Mouse (Mus musculus): ENCODE measurements at regions not wholly inside any gene's neighbourhood (a gene's known extent, or its start where the extent isn't known, plus 50 kb on each side); places are given as distances from the start of the nearest gene placed in this dataset.
"Not testable (repeated sequence)": the region's sequence is repeated elsewhere in the genome, so short reads cannot be mapped to it uniquely, and the experiment has no call there.

GRCm38 (mm10) chr2:117456456-117457020 lies 113.7 kb upstream of the Rasgrp1 start:
- ATAC-seq (ENCODE audit: extremely low read depth, insufficient number of reproducible peaks, low FRiP score, poor library complexity, severe bottlenecking): no peak
- no peak for DNase-seq (ENCODE audit: low spot score)
- TF ChIP-seq GATA1 (IDR thresholded peaks at IDR 0.05; ENCODE audit: borderline replicate concordance, low read length) (no peak), TAL1 (conservative IDR thresholded peaks at IDR 0.05; ENCODE audit: low read depth, low read length) (no peak)

GRCm38 (mm10) chr2:117461541-117462290 lies 118.9 kb upstream of the Rasgrp1 start:
- Histone ChIP-seq H3K9me3 (replicated peaks) (no peaks in the 10 kb centered on the region), H3K36me3 (replicated peaks) (no peaks in the 10 kb centered on the region), H3K4me3 (ENCODE audit: low read depth, low read length) (no peak overlapping the region), H3K4me1 (ENCODE audit: insufficient read depth, low read depth, low read length) (no peaks in the 10 kb centered on the region), H3K27me3 (ENCODE audit: insufficient read depth, low read length) (no peaks in the 10 kb centered on the region)
- DNase-seq (ENCODE audit: low spot score) (no peak), ATAC-seq (ENCODE audit: extremely low read depth, insufficient number of reproducible peaks, low FRiP score, poor library complexity, severe bottlenecking) (no peak)
- no peak for TF ChIP-seq GATA1 (IDR thresholded peaks at IDR 0.05; ENCODE audit: borderline replicate concordance, low read length)
- TF ChIP-seq TAL1 (conservative IDR thresholded peaks at IDR 0.05; ENCODE audit: low read depth, low read length): no peak
- no peak for TF ChIP-seq GATA2 (IDR thresholded peaks at IDR 0.05; ENCODE audit: borderline replicate concordance, low read depth, low read length)
- TF ChIP-seq CTCF (IDR thresholded peaks at IDR 0.05; ENCODE audit: low read depth, low read length): no peak
- no peak for TF ChIP-seq POLR2AphosphoS5 (IDR thresholded peaks at IDR 0.05; ENCODE audit: insufficient replicate concordance, low read depth, low read length)

More at GRCm38 (mm10) chr2:117456456-117457020, 113.7 kb upstream of the Rasgrp1 start:
- no peaks in the 10 kb centered on the region for H3K27me3 ChIP-seq (ENCODE audit: insufficient read depth, low read length)
- H3K4me1 ChIP-seq (ENCODE audit: insufficient read depth, low read depth, low read length): no peaks in the 10 kb centered on the region
- no peaks in the 10 kb centered on the region for H3K36me3 ChIP-seq (replicated peaks)
- H3K4me3 ChIP-seq (ENCODE audit: low read depth, low read length): no peak overlapping the region
- H3K9me3 ChIP-seq (replicated peaks): no peaks in the 10 kb centered on the region

GRCm38 (mm10) chr2:117474885-117475542 lies 132.2 kb upstream of the Rasgrp1 start:
- no peaks in the 10 kb centered on the region for H3K9me3 ChIP-seq (replicated peaks)
- TF ChIP-seq GATA2 (IDR thresholded peaks at IDR 0.05; ENCODE audit: borderline replicate concordance, low read depth, low read length) (no peak), TAL1 (conservative IDR thresholded peaks at IDR 0.05; ENCODE audit: low read depth, low read length) (no peak), GATA1 (IDR thresholded peaks at IDR 0.05; ENCODE audit: borderline replicate concordance, low read length) (no peak), POLR2AphosphoS5 (IDR thresholded peaks at IDR 0.05; ENCODE audit: insufficient replicate concordance, low read depth, low read length) (no peak), CTCF (IDR thresholded peaks at IDR 0.05; ENCODE audit: low read depth, low read length) (no peak)
- no peak for ATAC-seq (ENCODE audit: extremely low read depth, insufficient number of reproducible peaks, low FRiP score, poor library complexity, severe bottlenecking)

GRCm38 (mm10) chr2:117475561-117475960 lies 132.8 kb upstream of the Rasgrp1 start:
- H3K4me1 ChIP-seq (ENCODE audit: insufficient read depth, low read depth, low read length): no peaks in the 10 kb centered on the region
- ATAC-seq (ENCODE audit: extremely low read depth, insufficient number of reproducible peaks, low FRiP score, poor library complexity, severe bottlenecking): no peak
- no peaks in the 10 kb centered on the region for H3K9me3 ChIP-seq (replicated peaks)
- H3K4me3 ChIP-seq (ENCODE audit: low read depth, low read length): no peak overlapping the region
- H3K27me3 ChIP-seq (ENCODE audit: insufficient read depth, low read length): no peaks in the 10 kb centered on the region
- no peaks in the 10 kb centered on the region for H3K36me3 ChIP-seq (replicated peaks)
- TF ChIP-seq GATA2 (IDR thresholded peaks at IDR 0.05; ENCODE audit: borderline replicate concordance, low read depth, low read length) (no peak), GATA1 (IDR thresholded peaks at IDR 0.05; ENCODE audit: borderline replicate concordance, low read length) (no peak), TAL1 (conservative IDR thresholded peaks at IDR 0.05; ENCODE audit: low read depth, low read length) (no peak), POLR2AphosphoS5 (IDR thresholded peaks at IDR 0.05; ENCODE audit: insufficient replicate concordance, low read depth, low read length) (no peak), CTCF (IDR thresholded peaks at IDR 0.05; ENCODE audit: low read depth, low read length) (peak; percentile 26; the same call in 1 of the 2 replicates)
- DNase-seq (ENCODE audit: low spot score): no peak

More at GRCm38 (mm10) chr2:117474885-117475542, 132.2 kb upstream of the Rasgrp1 start:
- H3K4me3 ChIP-seq (ENCODE audit: low read depth, low read length): no peak overlapping the region
- no peak for DNase-seq (ENCODE audit: low spot score)
- no peaks in the 10 kb centered on the region for H3K27me3 ChIP-seq (ENCODE audit: insufficient read depth, low read length)
- H3K36me3 ChIP-seq (replicated peaks): no peaks in the 10 kb centered on the region
- H3K4me1 ChIP-seq (ENCODE audit: insufficient read depth, low read depth, low read length): no peaks in the 10 kb centered on the region

- not testable (repeated sequence) for H3K4me1 ChIP-seq (ENCODE audit: insufficient read depth, low read depth, low read length); H3K9me3 ChIP-seq (replicated peaks); ATAC-seq (ENCODE audit: extremely low read depth, insufficient number of reproducible peaks, low FRiP score, poor library complexity, severe bottlenecking); H3K36me3 ChIP-seq (replicated peaks); DNase-seq (ENCODE audit: low spot score); H3K27me3 ChIP-seq (ENCODE audit: insufficient read depth, low read length); H3K4me3 ChIP-seq (ENCODE audit: low read depth, low read length)
Measured at GRCm38 (mm10) chr2:117477503-117477902, 134.7 kb upstream of the Rasgrp1 start.

GRCm38 (mm10) chr2:117479244-117480009 lies 136.6 kb upstream of the Rasgrp1 start:
- ATAC-seq (ENCODE audit: extremely low read depth, insufficient number of reproducible peaks, low FRiP score, poor library complexity, severe bottlenecking); DNase-seq (ENCODE audit: low spot score); H3K27me3 ChIP-seq (ENCODE audit: insufficient read depth, low read length); H3K4me1 ChIP-seq (ENCODE audit: insufficient read depth, low read depth, low read length); H3K9me3 ChIP-seq (replicated peaks); H3K4me3 ChIP-seq (ENCODE audit: low read depth, low read length); H3K36me3 ChIP-seq (replicated peaks): not testable (repeated sequence)

All from G1E (cell line).